Mouse (Mus musculus): Measurements from ENCODE around the gene Pih1d1. TPM values are rescaled to one million over a fixed set of nuclear protein-coding genes. Genes with fewer than 3 reads are reported as not detected.
"Not testable (repeated sequence)": the region's sequence is repeated elsewhere in the genome, so short reads cannot be mapped to it uniquely, and the experiment has no call there.

The Pih1d1 gene
- total RNA-seq, 2 experiments from 2014 or later: 60.0 to 66.7 TPM

DNA sequence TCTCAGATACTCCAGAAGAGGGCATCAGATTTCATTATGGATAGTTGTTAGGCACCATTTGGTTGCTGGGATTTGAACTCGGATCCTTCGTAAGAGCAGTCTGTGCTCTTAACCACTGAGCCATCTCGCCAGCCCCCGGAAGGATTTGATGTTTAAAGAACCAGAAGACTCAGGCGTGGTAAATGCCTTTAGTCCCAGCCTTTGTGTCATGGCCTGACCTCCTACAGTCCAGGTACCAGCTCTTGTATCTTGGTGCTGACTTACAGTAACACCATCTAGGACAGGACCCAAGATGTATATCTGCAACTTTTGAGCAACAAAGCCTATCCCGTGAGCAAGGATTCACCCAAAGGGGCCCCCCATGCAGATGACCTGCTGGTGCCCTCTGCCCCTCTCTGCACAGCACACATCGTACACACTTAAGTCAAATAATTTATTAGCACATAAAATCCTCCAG lies 28.9 kb upstream of the Pih1d1 start:
- DNase-seq (ENCODE audit: extremely low spot score in 1 of 2, low spot score in 2 of 2): no peak
- intact Hi-C loops (cut with DNase I): loop anchor here (5.0 kb wide), 1 partner anchor 43 kb away; no protein-coding TSS in a partner anchor

GRCm38 (mm10) chr7:45125649-45126048 lies 28.5 kb upstream of the Pih1d1 start:
- intact Hi-C loops (cut with DNase I): loop anchor here (5.0 kb wide), 1 partner anchor 43 kb away; no protein-coding TSS in a partner anchor

DNA sequence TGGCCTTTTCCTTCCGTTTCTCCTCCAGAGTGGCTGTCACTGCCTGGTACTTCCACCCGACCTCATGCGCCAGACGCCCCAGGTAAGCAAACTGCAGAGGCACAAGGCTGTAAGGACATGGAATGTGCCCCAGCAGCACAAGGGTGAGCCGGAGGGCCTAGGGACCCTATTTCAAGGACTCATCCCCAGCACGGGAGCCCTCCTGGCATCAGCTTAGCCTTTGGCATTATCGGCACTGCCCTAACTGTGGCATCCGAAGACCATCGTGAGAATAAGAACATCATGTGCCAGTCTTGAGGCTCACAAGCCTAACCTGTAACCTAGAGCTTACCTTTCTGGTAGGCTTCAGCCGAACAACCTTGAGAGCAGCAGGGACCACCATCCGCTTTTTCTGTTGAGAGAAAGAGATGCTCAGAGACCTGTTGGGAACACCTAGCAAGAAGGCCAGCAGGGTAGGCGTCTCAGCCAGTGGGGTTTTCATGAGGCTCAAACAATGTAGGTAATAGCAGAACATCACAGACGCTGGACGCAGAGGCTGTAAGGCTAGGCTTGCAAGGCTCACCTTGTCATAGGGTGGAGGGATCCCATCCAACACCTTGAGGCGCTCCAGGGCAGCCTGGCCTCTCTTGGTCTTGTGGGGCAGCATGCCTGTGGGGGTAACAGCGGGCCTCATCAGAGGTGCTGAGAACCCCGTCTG lies 27.8 kb upstream of the Pih1d1 start:
- DNase-seq (ENCODE audit: extremely low spot score in 1 of 2, low spot score in 2 of 2): no peak
- intact Hi-C loops (cut with DNase I): loop anchor here (5.0 kb wide), 1 partner anchor 44 kb away; no protein-coding TSS in a partner anchor

More at GRCm38 (mm10) chr7:45125649-45126048, 28.5 kb upstream of the Pih1d1 start:
- not testable (repeated sequence) for DNase-seq (ENCODE audit: extremely low spot score in 1 of 2, low spot score in 2 of 2)

GRCm38 (mm10) chr7:45126844-45127699 lies 27.0 kb upstream of the Pih1d1 start:
- intact Hi-C loops (cut with DNase I): loop anchor here (5.0 kb wide), 1 partner anchor 45 kb away; no protein-coding TSS in a partner anchor
- no peak for DNase-seq (ENCODE audit: extremely low spot score in 1 of 2, low spot score in 2 of 2)

DNA sequence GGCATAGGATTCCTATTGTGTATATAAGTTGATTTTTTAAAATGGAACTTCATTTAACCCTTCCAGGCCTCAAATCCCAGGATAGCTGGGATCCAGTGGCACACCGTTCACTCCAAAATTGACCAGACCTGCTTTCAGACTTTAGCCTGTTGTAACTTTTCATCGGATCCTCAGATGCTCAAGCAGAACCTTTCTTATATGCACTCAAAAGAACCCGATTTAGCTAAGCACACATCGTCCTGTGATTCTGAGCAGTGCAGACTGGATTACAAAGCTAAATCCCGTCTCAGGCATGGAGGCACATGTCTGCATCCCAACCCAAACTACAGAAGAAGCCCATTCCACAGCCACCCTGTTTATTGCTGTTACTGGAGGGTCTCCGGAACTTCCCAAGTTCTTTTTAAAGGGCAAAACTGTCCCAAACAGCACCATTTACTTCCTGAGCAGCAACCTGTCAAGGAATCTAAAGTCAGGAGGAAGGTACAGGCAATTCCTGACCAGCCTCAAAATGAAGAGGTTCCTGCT lies 26.3 kb upstream of the Pih1d1 start:
- intact Hi-C loops (cut with DNase I): loop anchor here (5.0 kb wide), 1 partner anchor 45 kb away; no protein-coding TSS in a partner anchor
- DNase-seq (ENCODE audit: extremely low spot score in 1 of 2, low spot score in 2 of 2): no peak

DNA sequence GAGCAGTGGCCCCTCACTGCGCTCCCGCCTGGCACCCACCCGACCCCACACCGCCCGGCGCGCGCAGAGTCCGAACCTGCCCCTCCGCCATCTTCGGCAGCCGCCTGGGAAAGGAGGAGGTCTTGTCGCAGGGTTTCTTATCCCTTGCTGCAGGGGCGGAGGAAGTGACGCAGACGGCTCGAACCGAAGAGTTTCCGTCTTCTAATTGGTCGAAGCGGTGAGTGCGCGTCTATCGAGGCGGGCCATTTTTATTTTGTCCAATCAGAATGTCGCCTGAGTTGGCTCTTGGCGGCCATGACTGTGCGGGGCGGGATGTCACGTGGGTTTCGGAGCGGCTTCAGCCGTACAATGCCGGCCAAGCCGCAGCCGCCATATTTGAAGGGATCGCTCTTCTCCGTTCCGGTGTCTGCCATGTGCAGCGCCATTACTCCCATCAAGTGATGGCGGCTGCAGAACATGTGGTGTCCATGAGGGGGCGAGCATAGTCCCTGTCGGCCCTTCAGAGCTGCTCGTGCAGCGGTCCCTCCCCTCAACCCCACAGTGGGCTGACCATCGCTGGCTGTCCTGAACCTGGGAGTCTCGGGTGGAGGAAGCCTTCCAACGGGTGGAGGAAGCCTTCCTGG lies 25.4 kb upstream of the Pih1d1 start, which contains the start of gene Rpl13a:
TSS of gene Rpl13a (minus strand) at position 138 of the 623 bp plus-strand sequence.
- intact Hi-C loops (cut with DNase I): loop anchor here (5.0 kb wide), 1 partner anchor 46 kb away; no protein-coding TSS in a partner anchor
- DNase-seq (ENCODE audit: extremely low spot score in 1 of 2, low spot score in 2 of 2): peak; percentile 99

DNA sequence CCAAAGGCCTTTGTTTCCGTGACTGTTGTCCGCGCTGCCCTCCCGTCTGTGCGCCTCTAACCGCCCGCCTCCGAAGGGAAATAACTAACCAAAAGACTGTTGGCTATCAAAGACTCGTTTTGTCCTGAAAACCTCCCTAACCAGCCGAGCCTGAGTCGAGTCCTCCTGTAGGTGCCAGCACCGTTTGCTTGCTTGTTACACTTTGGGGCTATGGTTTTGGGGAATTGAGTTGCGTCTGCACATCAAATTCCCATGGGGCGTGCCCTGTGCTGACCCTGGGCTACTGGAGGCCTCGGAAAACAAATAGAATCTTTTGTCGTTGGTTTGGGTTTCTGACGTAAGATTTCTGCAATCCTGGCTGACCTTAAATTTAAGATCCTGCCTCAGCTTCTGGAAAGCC lies 24.8 kb upstream of the Pih1d1 start:
- peak in 1 of 2 experiments; percentile 64 for DNase-seq (ENCODE audit: extremely low spot score in 1 of 2, low spot score in 2 of 2)
- intact Hi-C loops (cut with DNase I): loop anchor here (5.0 kb wide), 1 partner anchor 47 kb away; no protein-coding TSS in a partner anchor

GRCm38 (mm10) chr7:45129776-45130512 lies 24.2 kb upstream of the Pih1d1 start:
- intact Hi-C loops (cut with DNase I): loop anchor here (5.0 kb wide), 1 partner anchor 48 kb away; no protein-coding TSS in a partner anchor
- no peak for DNase-seq (ENCODE audit: extremely low spot score in 1 of 2, low spot score in 2 of 2)

GRCm38 (mm10) chr7:45131850-45132249 lies 22.3 kb upstream of the Pih1d1 start:
- intact Hi-C loops (cut with DNase I): no loop called here
- DNase-seq (ENCODE audit: extremely low spot score in 1 of 2, low spot score in 2 of 2): no peak

GRCm38 (mm10) chr7:45133446-45134159 lies 20.5 kb upstream of the Pih1d1 start:
- intact Hi-C loops (cut with DNase I): no loop called here
- no peak for DNase-seq (ENCODE audit: extremely low spot score in 1 of 2, low spot score in 2 of 2)

DNA sequence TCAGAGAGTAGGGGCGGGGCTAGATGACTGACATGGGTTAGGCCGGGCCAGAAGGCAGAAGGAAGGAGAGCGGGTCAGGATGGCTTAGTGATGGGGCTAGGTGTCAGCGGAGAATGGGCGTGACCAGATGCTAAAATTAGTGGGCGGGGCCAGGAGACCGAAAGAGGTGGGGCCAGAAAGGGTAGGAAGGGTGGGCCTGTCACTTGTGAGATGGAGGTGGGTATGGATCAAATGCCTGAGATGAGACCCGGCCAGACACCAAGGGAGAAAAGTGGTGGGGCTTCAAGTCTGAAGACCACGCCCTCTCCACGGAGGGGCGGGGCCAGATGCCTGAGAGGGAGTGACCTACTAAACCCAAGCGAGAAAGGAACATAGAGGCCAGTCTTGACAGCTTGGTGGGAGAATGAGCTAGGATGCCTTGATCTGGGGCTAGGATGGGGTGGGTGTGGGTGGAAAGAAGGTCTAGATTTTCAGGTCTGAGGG lies 19.5 kb upstream of the Pih1d1 start:
- DNase-seq (ENCODE audit: extremely low spot score in 1 of 2, low spot score in 2 of 2): peak in 1 of 2 experiments; percentile 58
- intact Hi-C loops (cut with DNase I): no loop called here

- intact Hi-C loops (cut with DNase I): no loop called here
- DNase-seq (ENCODE audit: extremely low spot score in 1 of 2, low spot score in 2 of 2): no peak
Observed at GRCm38 (mm10) chr7:45135370-45135769, 18.7 kb upstream of the Pih1d1 start.

- DNase-seq (ENCODE audit: extremely low spot score in 1 of 2, low spot score in 2 of 2): peak; percentile 83 to 91
- intact Hi-C loops (cut with DNase I): no loop called here
Observed at GRCm38 (mm10) chr7:45135993-45136567, 18.0 kb upstream of the Pih1d1 start, which contains the start of the genes Gm45713 and Flt3l. Gene Gm45713 (minus strand): TSS chr7:45136231. Gene Flt3l (minus strand): TSS chr7:45136432.

- intact Hi-C loops (cut with DNase I): no loop called here
- no peak for DNase-seq (ENCODE audit: extremely low spot score in 1 of 2, low spot score in 2 of 2)
Observed at GRCm38 (mm10) chr7:45137171-45138006, 16.7 kb upstream of the Pih1d1 start.

DNA sequence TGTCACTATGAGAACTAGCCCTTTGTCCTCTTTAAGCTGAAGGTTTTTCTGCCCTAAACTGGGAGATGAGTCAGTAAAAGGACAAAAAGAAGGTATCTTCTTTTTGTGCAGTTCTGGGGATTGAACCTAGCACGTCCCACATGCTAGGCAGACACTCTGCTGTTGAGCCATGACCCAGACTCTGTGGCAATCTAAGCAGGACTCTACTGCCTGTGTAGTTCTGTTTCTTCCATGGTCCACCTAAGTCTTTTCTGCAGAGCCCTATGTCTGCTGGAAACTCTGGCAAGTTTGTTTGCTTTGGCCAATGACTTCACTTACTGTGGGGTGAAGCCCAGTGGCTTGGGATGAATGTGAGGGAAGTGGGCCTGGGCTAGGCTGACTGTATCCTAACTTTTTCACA lies 15.7 kb upstream of the Pih1d1 start:
- DNase-seq (ENCODE audit: extremely low spot score in 1 of 2, low spot score in 2 of 2): no peak
- intact Hi-C loops (cut with DNase I): no loop called here
